Mouse (Mus musculus) bone marrow macrophage, adult 2 months (primary cell): ENCODE data around the gene Gm7879.

ENCODE experiments used
- CTCF ChIP-seq: IDR thresholded peaks from 2 replicates; pipeline ENCODE4 v1.5.1; 2012; ENCODE audit warnings: low read depth, mild to moderate bottlenecking, low read length, moderate library complexity
- POLR2A ChIP-seq: IDR thresholded peaks from 2 replicates; pipeline ENCODE4 v1.6.1; 2012; ENCODE audit warnings: mild to moderate bottlenecking, low read depth, low read length, borderline replicate concordance

- TF ChIP-seq POLR2A = no peak
- TF ChIP-seq CTCF = no peak
Observed at GRCm38 (mm10) chr5:43948111-43948743, 35.3 kb downstream of the Gm7879 start.
